Mouse (Mus musculus): ENCODE data around the gene Dcpp2. TPM values are rescaled to one million over a fixed set of nuclear protein-coding genes. Genes with fewer than 3 reads are reported as not detected.

Dcpp2 gene
- total RNA-seq, 2 experiments from 2014 or later: not detected

GRCm38 (mm10) chr17:23949068-23949467, 68.4 kb downstream of the Dcpp2 start:
- Histone ChIP-seq H3K4me3 (no peak overlapping the region), H3K27ac (no peak overlapping the region)
- intact Hi-C loops (cut with DNase I): no loop called here
- no peak for TF ChIP-seq CTCF (IDR thresholded peaks at IDR 0.05)
- no peak for DNase-seq (ENCODE audit: extremely low spot score in 1 of 2, low spot score in 2 of 2)

Other genes with a start within 250 kb of the Dcpp2 start
- gene Mmp25, start 235.6 kb upstream of the Dcpp2 start, total RNA-seq (2021): under 1 TPM; 0.07 to 0.12 TPM
- not detected for gene Bicdl2, start 220.4 kb upstream of the Dcpp2 start, total RNA-seq (2021)
- gene Hcfc1r1, start 207.3 kb upstream of the Dcpp2 start, total RNA-seq (2021): 100 to 1,000 TPM; 127 to 129 TPM
- 1 to 10 TPM; 5.5 to 7.2 TPM for gene Thoc6, start 207.0 kb upstream of the Dcpp2 start, total RNA-seq (2021)
- 10 to 100 TPM; 10.3 to 14.3 TPM for gene Tnfrsf12a, start 203.4 kb upstream of the Dcpp2 start, total RNA-seq (2021)
- not detected for gene Cldn6, start 201.6 kb upstream of the Dcpp2 start, total RNA-seq (2021)
- gene Cldn9, start 196.9 kb upstream of the Dcpp2 start, total RNA-seq (2021): under 1 TPM in 1 of 2 experiments, not detected in 1; 0.23 TPM
- gene 1520401A03Rik, start 158.1 kb upstream of the Dcpp2 start, total RNA-seq (2021): under 1 TPM; 0.23 to 0.32 TPM
- 1 to 10 TPM; 4.3 TPM for gene Pkmyt1, start 154.5 kb upstream of the Dcpp2 start, total RNA-seq (2021)
- gene Paqr4, start 140.0 kb upstream of the Dcpp2 start, total RNA-seq (2021): 10 to 100 TPM; 50.9 to 56.0 TPM
- under 1 TPM; 0.68 TPM for gene Kremen2, start 135.0 kb upstream of the Dcpp2 start, total RNA-seq (2021)
- gene Flywch1, start 109.3 kb upstream of the Dcpp2 start, total RNA-seq (2021): 100 to 1,000 TPM; 425 to 428 TPM
- gene Flywch2, start 94.8 kb upstream of the Dcpp2 start, total RNA-seq (2021): 10 to 100 TPM; 11.9 to 13.7 TPM
- gene Srrm2, start 90.3 kb upstream of the Dcpp2 start, total RNA-seq (2021): 100 to 1,000 TPM; 671 to 678 TPM
- gene Elob, start 51.7 kb upstream of the Dcpp2 start, total RNA-seq (2021): 100 to 1,000 TPM; 337 to 365 TPM
- not detected for gene Prss33, start 44.8 kb upstream of the Dcpp2 start, total RNA-seq (2021)
- gene Prss32, start 37.0 kb upstream of the Dcpp2 start, total RNA-seq (2021): not detected
- gene Prss41, start 36.7 kb upstream of the Dcpp2 start, total RNA-seq (2021): 1 to 10 TPM; 1.1 to 2.2 TPM
- gene Prss21, start 12.8 kb upstream of the Dcpp2 start, total RNA-seq (2021): not detected
- not detected for gene Dcpp1, start within 50 bp of the Dcpp2 start, total RNA-seq (2021)
- not detected for gene Dcpp3, start 36.6 kb downstream of the Dcpp2 start, total RNA-seq (2021)
- not detected for gene Sbp, start 60.8 kb downstream of the Dcpp2 start, total RNA-seq (2021)
- not detected for gene Sbpl, start 74.4 kb downstream of the Dcpp2 start, total RNA-seq (2021)
- gene Prss30, start 99.7 kb downstream of the Dcpp2 start, total RNA-seq (2021): 1 to 10 TPM in 1 of 2 experiments, under 1 TPM in 1; 0.45 to 1.1 TPM
- 1 to 10 TPM in 1 of 2 experiments, under 1 TPM in 1; 0.70 to 1.5 TPM for gene Prss22, start 117.2 kb downstream of the Dcpp2 start, total RNA-seq (2021)
- not detected for gene Prss27, start 157.3 kb downstream of the Dcpp2 start, total RNA-seq (2021)
- 10 to 100 TPM; 25.0 to 26.4 TPM for gene Kctd5, start 192.6 kb downstream of the Dcpp2 start, total RNA-seq (2021)

All from left cerebral cortex, adult 2 months (tissue).